Mouse (Mus musculus) kidney, adult 2 months (tissue): Measurements from ENCODE around the gene Fam126b.

ENCODE experiments used
- CTCF ChIP-seq: fragments of 200-500 bp; conservative IDR thresholded peaks from 2 replicates; pipeline ENCODE4 v1.5.1; 2011; ENCODE audit warnings: low read depth, mild to moderate bottlenecking, control low read depth, low read length, moderate library complexity, mixed read lengths; ENCODE audit not compliant: insufficient read depth, insufficient read length
- POLR2A ChIP-seq: fragments of 200-500 bp; IDR thresholded peaks from one replicate; pipeline ENCODE4 v1.6.1; 2011; ENCODE audit warnings: low read depth, low read length, control low read depth

DNA sequence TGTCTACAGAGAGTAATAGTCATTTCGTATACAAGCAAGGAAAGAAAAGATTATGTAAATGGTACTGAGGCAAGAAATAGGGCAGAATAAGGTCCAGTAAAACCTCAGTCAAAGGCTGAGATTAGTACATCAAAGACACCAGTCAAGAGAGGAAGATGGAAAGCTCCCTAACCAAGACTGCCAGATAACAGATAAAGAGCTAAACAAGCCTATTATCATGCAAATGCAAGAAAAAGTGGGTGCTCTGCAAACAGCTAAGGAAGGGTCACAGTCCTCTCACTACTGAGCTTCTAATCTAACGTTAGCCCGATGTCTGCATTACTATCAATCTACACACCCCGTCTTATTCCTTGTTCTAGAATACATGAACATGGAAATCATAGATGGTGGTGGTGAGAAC, 15.7 kb downstream of the Fam126b start:
- no peak for TF ChIP-seq CTCF
- no peak for TF ChIP-seq POLR2A
